Mouse (Mus musculus): Measurements from ENCODE around the gene Tnfaip8l1. TPM values are rescaled to one million over a fixed set of nuclear protein-coding genes. Genes with fewer than 3 reads are reported as not detected.

The Tnfaip8l1 gene
- polyA plus RNA-seq, 1 experiment from 2014 or later = 12.7 TPM

DNA sequence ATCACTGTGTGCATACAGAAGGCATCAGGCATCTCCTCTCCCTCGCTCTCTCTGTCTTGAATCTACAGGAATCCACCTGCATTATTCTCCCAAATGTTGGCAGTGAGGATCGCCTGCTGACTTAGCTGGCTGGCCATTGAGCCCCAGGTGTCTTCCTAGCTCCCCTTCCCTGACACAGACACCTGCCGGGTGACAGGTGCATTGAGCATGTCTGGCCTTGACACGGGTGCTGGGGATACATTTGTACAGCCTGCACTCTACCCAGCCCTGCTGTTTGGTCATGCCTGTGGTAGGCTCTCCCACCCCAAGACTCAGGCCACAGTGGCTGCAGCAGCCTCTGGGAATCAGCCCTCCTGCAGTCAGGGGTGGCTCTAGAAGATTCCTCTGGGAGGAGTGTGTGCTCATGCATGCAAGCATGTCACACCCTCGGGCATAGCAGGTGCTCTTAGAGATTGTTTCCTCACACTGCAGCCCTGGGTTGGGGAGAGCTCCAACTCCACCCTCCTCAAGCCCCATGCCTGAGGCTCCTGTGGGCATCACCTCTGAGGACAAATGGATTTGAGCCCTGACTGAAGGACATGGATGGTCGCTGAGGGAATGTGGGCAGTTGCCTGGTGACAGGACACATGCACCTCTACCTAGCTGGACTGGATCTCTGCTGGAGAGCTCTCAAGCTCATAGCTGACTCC is 44.9 kb downstream of the Tnfaip8l1 start:
- Histone ChIP-seq H3K27me3 (ENCODE audit: control insufficient read depth, insufficient read depth, low read length) (no peaks in the 10 kb centered on the region), H3K27ac (replicated peaks; ENCODE audit: low read depth, low read length) (no peak overlapping the region), H3K4me2 (ENCODE audit: low read depth, low read length) (no peak overlapping the region), H3K36me3 (replicated peaks; ENCODE audit: control insufficient read depth, insufficient read depth, low read depth, low read length) (peaks cover 10% of the 10 kb centered on the region), H3K9ac (replicated peaks; ENCODE audit: low read length) (no peak overlapping the region), H3K4me3 (ENCODE audit: low read depth, low read length) (no peak overlapping the region), H3K9me3 (replicated peaks; ENCODE audit: control insufficient read depth, low read length) (no peaks in the 10 kb centered on the region), H3K4me1 (ENCODE audit: control insufficient read depth, insufficient read depth, low read length) (no peaks in the 10 kb centered on the region)
- DNase-seq (ENCODE audit: low spot score) (no peak), ATAC-seq (replicated peaks; ENCODE audit: insufficient number of reproducible peaks, low FRiP score, low TSS enrichment, low read depth) (no peak)
- 82% methylated on average over 6 of the region's 6 CpGs for WGBS

DNA sequence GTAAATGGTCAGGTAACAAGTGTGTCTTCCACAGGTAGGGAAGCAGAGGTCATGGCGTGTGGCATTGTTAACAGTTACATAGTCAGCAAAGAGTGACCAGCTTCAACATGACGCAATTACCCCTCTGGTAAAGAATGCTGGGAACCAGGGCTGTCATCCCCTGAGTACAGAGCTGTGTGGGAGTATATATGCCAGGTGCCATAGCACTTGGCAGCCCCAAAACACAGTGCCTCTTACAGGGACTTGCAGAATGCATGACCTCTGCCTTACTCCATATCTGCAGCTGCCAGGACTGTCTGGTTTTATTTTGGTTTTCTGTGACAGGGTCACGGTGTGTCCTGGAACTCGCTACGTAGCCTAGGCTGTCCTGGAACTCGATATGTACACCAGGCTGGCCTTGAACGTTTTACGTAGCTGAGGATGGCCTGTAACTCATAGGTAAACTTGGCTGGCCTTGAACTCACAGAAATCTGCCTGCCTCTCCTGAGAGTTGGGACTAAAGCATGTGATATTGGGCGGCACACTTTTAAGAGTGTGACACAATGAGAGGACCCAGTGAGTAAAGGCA is 45.8 kb downstream of the Tnfaip8l1 start:
- DNase-seq (ENCODE audit: low spot score) (no peak), ATAC-seq (replicated peaks; ENCODE audit: insufficient number of reproducible peaks, low FRiP score, low TSS enrichment, low read depth) (no peak)
- Histone ChIP-seq H3K9ac (replicated peaks; ENCODE audit: low read length) (no peak overlapping the region), H3K4me3 (ENCODE audit: low read depth, low read length) (no peak overlapping the region), H3K36me3 (replicated peaks; ENCODE audit: control insufficient read depth, insufficient read depth, low read depth, low read length) (peaks cover 10% of the 10 kb centered on the region), H3K27me3 (ENCODE audit: control insufficient read depth, insufficient read depth, low read length) (no peaks in the 10 kb centered on the region), H3K9me3 (replicated peaks; ENCODE audit: control insufficient read depth, low read length) (no peaks in the 10 kb centered on the region), H3K27ac (replicated peaks; ENCODE audit: low read depth, low read length) (no peak overlapping the region), H3K4me1 (ENCODE audit: control insufficient read depth, insufficient read depth, low read length) (no peaks in the 10 kb centered on the region), H3K4me2 (ENCODE audit: low read depth, low read length) (no peak overlapping the region)
- 91% methylated on average over 9 of the region's 9 CpGs for WGBS

DNA sequence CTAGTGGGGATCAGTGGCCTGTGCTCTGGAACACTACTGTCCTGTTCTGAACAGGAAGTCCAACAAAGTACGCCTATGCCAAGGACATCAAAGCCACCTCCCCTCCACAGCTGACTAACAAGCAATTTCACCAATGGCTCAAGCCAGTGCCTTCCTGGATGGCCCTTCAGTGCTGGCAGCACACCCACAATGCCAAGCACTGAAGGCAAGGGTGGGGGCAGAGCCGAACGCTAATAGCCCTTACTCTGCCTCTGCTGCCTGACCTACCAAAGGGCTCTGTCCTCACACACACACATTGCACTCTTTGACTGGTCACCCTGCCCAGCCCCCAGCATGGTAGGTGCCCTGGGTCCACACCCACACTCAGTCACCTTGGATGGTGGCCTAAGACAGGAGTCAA is 46.5 kb downstream of the Tnfaip8l1 start:
- no peaks in the 10 kb centered on the region for H3K9me3 ChIP-seq (replicated peaks; ENCODE audit: control insufficient read depth, low read length)
- peaks cover 10% of the 10 kb centered on the region for H3K36me3 ChIP-seq (replicated peaks; ENCODE audit: control insufficient read depth, insufficient read depth, low read depth, low read length)
- H3K4me2 ChIP-seq (ENCODE audit: low read depth, low read length) = no peak overlapping the region
- 90% methylated on average over 3 of the region's 3 CpGs for WGBS
- ATAC-seq (replicated peaks; ENCODE audit: insufficient number of reproducible peaks, low FRiP score, low TSS enrichment, low read depth) (no peak), DNase-seq (ENCODE audit: low spot score) (no peak)
- H3K4me1 ChIP-seq (ENCODE audit: control insufficient read depth, insufficient read depth, low read length) = no peaks in the 10 kb centered on the region
- no peak overlapping the region for H3K27ac ChIP-seq (replicated peaks; ENCODE audit: low read depth, low read length)
- no peak overlapping the region for H3K4me3 ChIP-seq (ENCODE audit: low read depth, low read length)
- no peaks in the 10 kb centered on the region for H3K27me3 ChIP-seq (ENCODE audit: control insufficient read depth, insufficient read depth, low read length)
- H3K9ac ChIP-seq (replicated peaks; ENCODE audit: low read length) = no peak overlapping the region

DNA sequence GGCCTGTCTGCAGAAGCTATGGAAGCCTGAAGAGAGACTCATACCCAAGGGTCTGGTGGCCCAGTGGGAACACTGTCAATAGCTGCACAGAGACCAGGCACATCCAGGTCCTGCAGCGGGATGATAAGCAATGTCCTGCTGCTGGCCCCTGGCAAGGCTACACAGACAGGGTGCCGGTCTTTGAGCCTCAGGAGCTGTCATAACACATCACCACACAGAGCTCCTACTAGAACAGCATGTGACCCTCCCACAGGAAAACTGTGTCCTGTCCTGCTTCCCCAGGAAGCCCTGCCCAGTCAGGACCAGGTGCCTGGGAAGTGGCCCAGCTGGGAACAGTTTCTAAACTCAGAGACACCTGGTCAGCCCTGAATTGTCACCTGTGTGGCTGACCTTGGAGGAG is 48.8 kb downstream of the Tnfaip8l1 start:
- Histone ChIP-seq H3K4me1 (ENCODE audit: control insufficient read depth, insufficient read depth, low read length) (no peaks in the 10 kb centered on the region), H3K27ac (replicated peaks; ENCODE audit: low read depth, low read length) (no peak overlapping the region), H3K4me2 (ENCODE audit: low read depth, low read length) (no peak overlapping the region), H3K36me3 (replicated peaks; ENCODE audit: control insufficient read depth, insufficient read depth, low read depth, low read length) (peaks cover 10% of the 10 kb centered on the region), H3K4me3 (ENCODE audit: low read depth, low read length) (no peak overlapping the region), H3K9me3 (replicated peaks; ENCODE audit: control insufficient read depth, low read length) (no peaks in the 10 kb centered on the region), H3K27me3 (ENCODE audit: control insufficient read depth, insufficient read depth, low read length) (no peaks in the 10 kb centered on the region), H3K9ac (replicated peaks; ENCODE audit: low read length) (no peak overlapping the region)
- ATAC-seq (replicated peaks; ENCODE audit: insufficient number of reproducible peaks, low FRiP score, low TSS enrichment, low read depth) (no peak), DNase-seq (ENCODE audit: low spot score) (no peak)
- WGBS = 80% methylated on average over 2 of the region's 2 CpGs

DNA sequence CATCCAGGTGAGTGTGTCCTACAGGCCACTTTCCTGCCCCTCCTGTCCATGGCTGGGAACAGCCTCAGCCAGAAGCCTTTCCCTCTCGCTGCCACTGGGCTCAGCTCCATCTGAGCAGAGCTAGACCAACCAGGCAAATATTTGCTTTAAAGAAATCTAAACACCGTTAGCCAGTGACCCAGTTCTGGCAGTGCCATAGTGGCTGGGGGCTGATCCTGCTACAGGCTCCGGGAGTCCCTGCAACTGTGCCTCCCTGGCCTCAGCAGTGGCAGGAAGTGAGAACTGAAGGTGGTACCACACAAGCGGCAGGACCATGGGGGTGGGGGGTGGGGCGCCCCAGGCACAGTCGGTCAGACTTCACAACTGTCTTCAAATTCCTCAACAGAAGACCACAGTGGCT is 50.4 kb downstream of the Tnfaip8l1 start:
- no peak for ATAC-seq (replicated peaks; ENCODE audit: insufficient number of reproducible peaks, low FRiP score, low TSS enrichment, low read depth)
- H3K36me3 ChIP-seq (replicated peaks; ENCODE audit: control insufficient read depth, insufficient read depth, low read depth, low read length) = peaks cover 5% of the 10 kb centered on the region
- no peak overlapping the region for H3K27ac ChIP-seq (replicated peaks; ENCODE audit: low read depth, low read length)
- DNase-seq (ENCODE audit: low spot score) = no peak
- 64% methylated on average over 6 of the region's 6 CpGs for WGBS
- H3K4me3 ChIP-seq (ENCODE audit: low read depth, low read length) = no peak overlapping the region
- no peak overlapping the region for H3K9ac ChIP-seq (replicated peaks; ENCODE audit: low read length)
- H3K4me2 ChIP-seq (ENCODE audit: low read depth, low read length) = no peak overlapping the region
- peaks cover 3% of the 10 kb centered on the region; the same call in 1 of the 2 replicates for H3K4me1 ChIP-seq (ENCODE audit: control insufficient read depth, insufficient read depth, low read length)
- no peaks in the 10 kb centered on the region for H3K27me3 ChIP-seq (ENCODE audit: control insufficient read depth, insufficient read depth, low read length)
- no peaks in the 10 kb centered on the region for H3K9me3 ChIP-seq (replicated peaks; ENCODE audit: control insufficient read depth, low read length)

DNA sequence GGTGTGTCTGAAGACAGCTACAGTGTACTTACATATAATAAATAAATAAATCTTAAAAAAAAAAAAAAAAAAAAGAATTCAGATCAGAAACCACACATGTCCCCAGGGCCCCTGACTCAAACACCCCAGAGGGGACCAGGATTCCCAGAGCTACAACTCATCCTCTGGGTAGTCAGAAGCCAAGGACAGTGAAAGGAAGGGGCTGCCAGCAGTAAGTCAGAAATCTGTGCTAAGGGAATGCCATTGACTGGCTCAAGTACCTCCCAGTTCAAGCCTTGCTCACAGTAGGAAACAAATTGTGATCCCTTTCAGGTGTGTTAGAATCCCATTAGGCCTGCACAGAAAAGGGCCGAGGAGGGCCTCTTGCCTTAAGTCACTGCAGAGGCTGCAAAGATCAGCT is 52.0 kb downstream of the Tnfaip8l1 start:
- Histone ChIP-seq H3K36me3 (replicated peaks; ENCODE audit: control insufficient read depth, insufficient read depth, low read depth, low read length) (peaks cover 4% of the 10 kb centered on the region), H3K4me1 (ENCODE audit: control insufficient read depth, insufficient read depth, low read length) (peaks cover 5% of the 10 kb centered on the region; the same call in 1 of the 2 replicates), H3K9ac (replicated peaks; ENCODE audit: low read length) (no peak overlapping the region), H3K9me3 (replicated peaks; ENCODE audit: control insufficient read depth, low read length) (no peaks in the 10 kb centered on the region), H3K27me3 (ENCODE audit: control insufficient read depth, insufficient read depth, low read length) (no peaks in the 10 kb centered on the region), H3K27ac (replicated peaks; ENCODE audit: low read depth, low read length) (no peak overlapping the region), H3K4me3 (ENCODE audit: low read depth, low read length) (no peak overlapping the region), H3K4me2 (ENCODE audit: low read depth, low read length) (no peak overlapping the region)
- DNase-seq (ENCODE audit: low spot score) = no peak
- WGBS = 87% methylated on average over 1 of the region's 1 CpGs
- no peak for ATAC-seq (replicated peaks; ENCODE audit: insufficient number of reproducible peaks, low FRiP score, low TSS enrichment, low read depth)

DNA sequence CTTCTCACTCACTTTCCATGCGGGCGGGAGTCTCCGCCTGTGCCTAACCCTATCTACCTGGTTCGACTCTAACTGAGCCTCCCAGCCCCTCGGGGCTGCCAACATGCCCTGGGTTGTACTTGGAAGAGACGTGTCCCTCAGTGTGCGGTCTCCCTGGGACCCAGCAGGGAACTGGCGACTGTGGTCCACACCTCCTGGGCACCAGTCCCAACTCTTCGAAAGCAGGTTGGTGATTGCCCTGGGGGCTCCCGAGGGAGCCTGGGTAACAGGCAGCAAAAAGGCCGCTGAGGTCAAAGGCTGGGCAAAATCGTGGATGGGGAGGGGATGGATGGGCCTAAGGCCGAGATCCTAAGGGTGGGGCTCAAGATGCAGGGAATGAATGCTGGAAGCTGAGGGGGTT is 55.4 kb downstream of the Tnfaip8l1 start:
- Histone ChIP-seq H3K4me3 (ENCODE audit: low read depth, low read length) (peak overlapping the region; percentile 97), H3K4me1 (ENCODE audit: control insufficient read depth, insufficient read depth, low read length) (peaks cover 5% of the 10 kb centered on the region; the same call in 1 of the 2 replicates), H3K4me2 (ENCODE audit: low read depth, low read length) (peak overlapping the region; percentile 76), H3K9me3 (replicated peaks; ENCODE audit: control insufficient read depth, low read length) (no peaks in the 10 kb centered on the region), H3K27ac (replicated peaks; ENCODE audit: low read depth, low read length) (no peak overlapping the region), H3K9ac (replicated peaks; ENCODE audit: low read length) (peak overlapping the region; percentile 88), H3K36me3 (replicated peaks; ENCODE audit: control insufficient read depth, insufficient read depth, low read depth, low read length) (no peaks in the 10 kb centered on the region), H3K27me3 (ENCODE audit: control insufficient read depth, insufficient read depth, low read length) (no peaks in the 10 kb centered on the region)
- DNase-seq (ENCODE audit: low spot score) (no peak), ATAC-seq (replicated peaks; ENCODE audit: insufficient number of reproducible peaks, low FRiP score, low TSS enrichment, low read depth) (no peak)
- 59% methylated on average over 13 of the region's 13 CpGs for WGBS

DNA sequence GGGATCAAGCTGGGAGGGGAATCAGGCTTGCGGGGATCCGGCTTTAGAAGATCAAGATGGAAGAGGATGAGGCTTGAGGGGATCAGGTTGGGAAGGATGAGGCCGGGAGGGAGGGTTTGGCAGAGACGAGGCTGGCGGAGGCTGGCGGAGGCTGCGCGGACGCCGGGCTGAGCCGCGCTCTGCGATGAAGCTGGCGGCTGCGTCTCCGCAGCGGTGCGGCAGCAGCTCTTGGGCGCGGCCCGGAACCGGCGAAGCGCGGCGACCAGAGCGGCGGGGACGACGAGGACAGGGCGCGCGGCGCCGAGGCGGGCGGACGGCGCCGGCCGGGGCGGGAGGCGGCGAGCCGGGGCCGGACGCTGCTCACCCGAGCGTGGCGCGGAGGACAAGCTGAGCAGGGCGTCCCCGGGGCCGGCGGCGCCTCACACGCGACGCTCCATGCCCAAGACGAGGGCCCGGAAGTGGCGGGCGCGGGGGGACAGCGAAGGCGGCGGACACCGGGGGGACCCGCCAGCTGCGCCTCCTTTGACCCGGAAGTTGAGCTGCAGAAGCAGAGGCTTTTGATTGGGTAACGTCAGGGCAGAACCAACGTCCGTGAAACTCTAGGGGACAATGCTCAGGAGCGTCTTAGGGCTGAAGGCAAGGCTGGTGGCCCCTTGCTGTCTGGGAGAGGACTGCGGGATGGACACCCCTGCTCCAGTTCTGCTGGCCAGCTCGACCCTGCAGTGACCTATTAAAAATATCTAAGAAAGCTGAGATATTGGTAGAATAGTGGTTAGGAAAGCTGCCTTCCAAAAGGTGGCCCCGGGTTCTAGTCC is 56.3 kb downstream of the Tnfaip8l1 start, which contains the start of gene Dpp9:
Dpp9 (minus strand) TSS at position 529 of the 815 bp plus-strand sequence.
- under 1% methylated on average over 75 of the region's 78 CpGs for WGBS
- Histone ChIP-seq H3K9ac (replicated peaks; ENCODE audit: low read length) (peak within 1 kb of the TSS; percentile 88), H3K9me3 (replicated peaks; ENCODE audit: control insufficient read depth, low read length) (no peaks in the 10 kb centered on the region)

More for the DNA sequence above, 56.3 kb downstream of the Tnfaip8l1 start, which contains the start of gene Dpp9:
- Histone ChIP-seq H3K4me3 (ENCODE audit: low read depth, low read length) (peak within 1 kb of the TSS; percentile 97), H3K4me1 (ENCODE audit: control insufficient read depth, insufficient read depth, low read length) (peaks cover 5% of the 10 kb centered on the region; the same call in 1 of the 2 replicates), H3K27me3 (ENCODE audit: control insufficient read depth, insufficient read depth, low read length) (no peaks in the 10 kb centered on the region), H3K4me2 (ENCODE audit: low read depth, low read length) (peak within 1 kb of the TSS; percentile 76), H3K27ac (replicated peaks; ENCODE audit: low read depth, low read length) (peak within 1 kb of the TSS; percentile 76), H3K36me3 (replicated peaks; ENCODE audit: control insufficient read depth, insufficient read depth, low read depth, low read length) (no peaks in the 10 kb centered on the region)
- peak; percentile 100 for ATAC-seq (replicated peaks; ENCODE audit: insufficient number of reproducible peaks, low FRiP score, low TSS enrichment, low read depth)
- DNase-seq (ENCODE audit: low spot score) = peak; percentile 95
